Mouse (Mus musculus) heart, postnatal 4 days (tissue): ENCODE measurements at regions not wholly inside any gene's neighbourhood (a gene's known extent, or its start where the extent isn't known, plus 50 kb on each side); places are given as distances from the start of the nearest gene placed in this dataset.

Experiments used
- DNase-seq: peaks from one replicate; pipeline ENCODE4 v3.0.0; 2021

GRCm38 (mm10) chr11:34975771-34976302, 142.4 kb upstream of the Spdl1 start:
- DNase-seq: no peak

- peak; percentile 61 for DNase-seq
Observed at GRCm38 (mm10) chr11:34973467-34973921, 140.1 kb upstream of the Spdl1 start.

DNA sequence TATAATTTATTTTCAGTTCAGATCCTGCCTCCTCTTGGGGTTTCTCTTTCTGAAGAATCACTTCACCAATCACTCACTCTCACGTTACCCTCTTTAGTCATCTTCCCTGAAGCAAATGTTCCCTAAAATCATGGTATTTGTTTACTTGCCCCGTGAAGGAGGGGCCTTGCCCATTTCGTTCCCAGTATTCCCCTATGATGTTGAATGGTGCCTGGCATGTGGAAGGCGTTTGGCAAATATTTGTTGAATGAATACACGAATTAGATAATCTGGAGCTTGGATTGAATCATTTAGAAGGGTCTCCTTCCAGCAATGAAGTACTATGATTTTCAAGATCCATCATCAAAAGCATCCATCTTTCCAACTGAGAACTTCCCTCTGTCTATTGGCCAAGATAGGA, 139.6 kb upstream of the Spdl1 start:
- no peak for DNase-seq

DNA sequence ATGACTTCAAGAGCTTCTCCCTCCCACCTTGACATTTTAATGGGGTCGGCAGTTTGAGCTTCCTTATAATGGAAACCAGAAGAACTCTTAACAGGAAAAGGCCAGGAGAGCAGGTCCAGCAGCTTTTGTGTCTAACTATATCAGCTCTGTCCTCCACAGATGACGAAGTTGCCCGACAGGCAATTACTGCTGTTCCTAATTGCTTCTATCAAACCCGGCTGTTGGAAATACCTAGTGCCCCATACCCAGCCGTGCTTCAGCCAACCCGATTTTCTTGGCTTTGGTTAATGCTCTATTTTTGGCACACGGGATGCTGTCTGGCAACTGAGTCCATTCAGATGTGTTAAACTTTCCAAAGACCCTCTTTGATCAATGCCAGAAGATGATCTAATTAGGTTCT, 125.8 kb upstream of the Spdl1 start:
- DNase-seq: no peak

DNA sequence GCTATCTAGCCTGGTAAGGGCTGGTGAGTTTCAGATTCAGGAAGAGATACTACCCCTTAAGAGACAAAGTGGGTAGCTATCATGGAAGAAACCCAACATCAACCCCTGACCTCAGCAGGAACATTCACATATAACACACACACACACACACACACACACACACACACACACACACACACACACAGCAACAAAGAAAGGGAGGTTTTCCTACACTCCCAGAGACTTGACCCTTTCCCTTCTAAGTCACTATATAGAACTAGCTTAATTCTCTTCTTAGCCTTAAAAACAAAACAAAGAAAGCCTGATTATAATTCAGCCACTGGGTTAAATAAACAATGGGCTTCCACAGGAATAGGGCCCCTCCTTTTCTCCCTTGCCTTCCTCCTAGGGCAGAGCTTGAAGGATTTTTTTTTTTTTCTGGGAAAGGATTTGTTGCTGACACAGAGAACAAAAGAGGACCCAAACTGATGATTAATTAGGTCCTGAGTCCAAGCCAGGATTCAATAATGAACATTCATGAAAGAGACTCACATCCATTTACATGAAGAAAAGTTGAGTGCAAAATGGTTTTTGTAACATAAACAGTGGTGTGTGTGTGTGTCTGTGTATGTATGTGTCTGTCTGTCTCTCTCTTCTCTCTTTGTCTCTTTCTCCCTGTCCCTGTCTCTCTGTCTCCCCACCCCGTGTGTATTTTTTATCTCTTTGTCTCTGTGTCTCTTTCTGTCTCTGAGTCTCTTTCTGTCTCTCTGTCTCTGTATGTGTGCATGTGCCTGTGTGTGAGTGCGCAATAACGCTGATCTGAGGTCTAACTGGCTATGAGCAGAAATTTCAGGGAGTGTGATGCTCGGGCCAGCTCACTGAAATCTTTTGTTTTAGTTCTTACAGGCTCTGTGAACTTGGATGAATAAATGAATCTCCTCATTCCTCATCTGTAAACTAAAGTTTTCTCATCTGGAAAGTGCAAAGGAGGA, 108.3 kb upstream of the Spdl1 start:
- no peak for DNase-seq

DNA sequence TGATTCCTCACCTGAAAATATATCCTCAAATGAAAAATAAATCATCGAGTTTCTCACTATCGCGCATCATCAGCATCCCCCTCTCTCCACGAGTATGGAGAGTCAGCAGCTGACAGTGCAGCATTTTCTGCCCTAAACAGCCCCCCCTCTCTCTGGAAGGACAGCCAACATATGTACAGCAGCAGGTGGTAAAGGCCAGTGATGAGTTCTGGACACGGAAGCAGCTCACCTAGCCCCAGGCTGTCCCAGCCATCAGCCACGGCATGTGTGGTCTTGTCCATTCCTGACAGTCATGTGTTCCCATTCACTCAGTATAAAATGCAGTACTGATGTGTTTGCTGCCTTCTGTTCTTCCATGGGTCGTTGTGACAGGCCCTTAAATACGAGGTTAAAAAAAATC, 106.7 kb upstream of the Spdl1 start:
- no peak for DNase-seq

DNA sequence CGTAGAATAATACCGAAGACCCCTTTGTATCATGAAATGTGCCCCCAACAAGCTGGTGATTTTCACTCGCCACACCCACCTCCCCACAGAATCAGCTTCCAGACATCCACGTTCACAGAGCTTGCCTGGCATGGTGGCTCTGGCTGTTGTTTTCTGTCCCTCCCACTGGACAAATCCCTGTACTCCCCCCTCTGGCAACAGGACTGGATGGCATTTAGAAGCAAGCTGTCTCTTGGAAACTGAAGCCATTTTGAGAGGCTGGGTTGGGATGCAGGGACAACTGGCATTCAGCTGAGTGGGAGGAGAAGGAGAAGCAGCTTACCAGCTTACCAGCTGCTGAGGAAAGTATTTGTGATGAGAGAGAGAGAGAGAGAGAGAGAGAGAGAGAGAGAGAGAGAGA, 105.6 kb upstream of the Spdl1 start:
- no peak for DNase-seq

DNA sequence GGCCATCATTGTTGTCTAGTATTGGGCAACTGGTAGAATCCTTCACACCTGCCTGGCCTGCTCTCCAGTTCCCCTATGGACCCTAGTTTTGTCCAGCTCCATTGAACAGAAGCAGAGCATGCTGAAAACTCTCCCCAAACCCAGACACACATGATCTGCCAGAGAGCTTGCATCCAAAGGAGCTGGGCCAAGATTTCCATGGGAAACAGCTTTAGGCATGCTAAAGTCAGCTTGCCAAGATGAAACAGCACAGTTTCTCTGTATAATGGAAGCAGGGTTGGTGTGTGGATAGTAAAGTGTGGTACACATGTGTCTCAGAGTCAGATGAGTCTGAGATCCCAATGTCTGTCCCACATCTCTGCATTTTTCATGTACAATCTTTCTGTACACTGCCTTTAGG, 98.8 kb upstream of the Spdl1 start:
- no peak for DNase-seq

DNA sequence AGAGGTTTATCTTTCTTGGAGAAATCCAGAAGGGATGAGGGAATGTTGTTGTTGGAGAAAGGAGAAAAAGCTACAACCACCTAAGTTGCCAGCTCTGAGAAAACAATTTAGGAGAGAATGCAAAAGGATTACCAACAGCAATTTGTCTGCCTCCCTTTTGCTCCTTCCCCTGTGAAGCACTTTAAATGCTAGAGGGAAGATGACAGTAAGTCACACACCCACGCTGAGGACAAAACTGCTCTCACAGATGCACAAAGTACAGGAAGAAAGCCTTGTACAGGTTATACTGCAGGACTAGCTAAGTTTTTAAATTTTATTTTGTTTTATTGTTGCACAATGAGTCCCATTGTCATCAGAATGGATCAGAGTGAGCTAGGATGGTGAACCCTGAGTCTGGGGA, 83.7 kb upstream of the Spdl1 start:
- DNase-seq: no peak

- DNase-seq: no peak
Observed at GRCm38 (mm10) chr11:34909841-34910240, 76.4 kb upstream of the Spdl1 start.

DNA sequence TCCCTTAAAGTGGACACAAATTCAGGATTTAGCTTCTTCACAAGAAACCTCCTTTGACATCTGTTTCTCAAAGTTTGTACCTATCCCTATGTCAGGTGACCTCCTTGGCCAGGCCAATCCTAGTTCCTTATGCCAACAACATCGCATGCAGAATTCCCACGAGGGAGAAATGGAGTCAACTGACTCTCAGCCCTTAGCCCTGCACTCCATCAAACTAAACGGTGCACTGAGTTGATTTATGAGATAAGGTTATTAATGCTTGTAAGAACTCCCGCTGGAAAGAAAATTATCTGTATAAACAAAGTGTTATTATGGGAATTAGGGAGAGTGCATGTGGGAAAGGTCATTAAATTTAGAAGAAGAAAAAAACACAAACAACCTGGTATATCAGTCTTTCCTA, 70.8 kb upstream of the Spdl1 start:
- DNase-seq: no peak

DNA sequence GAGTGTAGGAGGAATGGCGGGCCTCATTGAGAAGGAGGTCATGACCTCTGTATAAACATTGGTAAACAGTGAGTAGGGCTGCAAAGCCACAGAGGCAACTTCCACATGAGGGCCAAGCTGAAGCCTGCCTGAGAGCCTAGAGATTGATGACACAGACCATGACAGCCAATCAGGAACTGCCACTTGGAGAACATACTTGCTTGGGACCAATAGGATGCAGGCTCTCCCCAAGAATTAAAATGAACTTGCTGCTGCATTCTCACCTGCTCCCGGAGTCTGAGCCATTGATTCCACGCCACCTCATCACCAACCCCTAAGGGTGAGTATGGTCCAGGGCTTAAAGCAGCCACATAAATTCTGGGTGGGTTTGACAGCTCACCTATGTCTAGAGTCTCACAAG, 66.0 kb upstream of the Spdl1 start:
- DNase-seq: peak; percentile 11

DNA sequence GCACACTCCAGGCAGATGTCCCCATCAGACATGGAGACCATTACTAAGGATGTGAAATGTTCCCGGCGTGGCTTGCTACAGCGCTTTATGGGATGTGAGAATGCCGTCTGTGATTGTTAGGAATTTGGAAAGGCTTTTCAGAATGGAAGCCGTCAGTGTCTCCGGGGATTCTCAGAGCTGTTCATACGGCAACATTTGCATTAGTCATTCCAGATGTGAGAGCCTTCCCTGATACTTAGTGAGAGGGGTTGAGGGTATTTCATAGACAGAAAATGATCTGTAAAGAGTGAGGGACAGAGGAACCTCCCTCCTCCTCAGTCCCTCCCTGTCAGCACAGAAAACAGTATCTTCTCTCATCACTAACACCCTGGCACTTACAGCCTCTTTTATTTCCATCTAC, 62.2 kb upstream of the Spdl1 start:
- DNase-seq: no peak

DNA sequence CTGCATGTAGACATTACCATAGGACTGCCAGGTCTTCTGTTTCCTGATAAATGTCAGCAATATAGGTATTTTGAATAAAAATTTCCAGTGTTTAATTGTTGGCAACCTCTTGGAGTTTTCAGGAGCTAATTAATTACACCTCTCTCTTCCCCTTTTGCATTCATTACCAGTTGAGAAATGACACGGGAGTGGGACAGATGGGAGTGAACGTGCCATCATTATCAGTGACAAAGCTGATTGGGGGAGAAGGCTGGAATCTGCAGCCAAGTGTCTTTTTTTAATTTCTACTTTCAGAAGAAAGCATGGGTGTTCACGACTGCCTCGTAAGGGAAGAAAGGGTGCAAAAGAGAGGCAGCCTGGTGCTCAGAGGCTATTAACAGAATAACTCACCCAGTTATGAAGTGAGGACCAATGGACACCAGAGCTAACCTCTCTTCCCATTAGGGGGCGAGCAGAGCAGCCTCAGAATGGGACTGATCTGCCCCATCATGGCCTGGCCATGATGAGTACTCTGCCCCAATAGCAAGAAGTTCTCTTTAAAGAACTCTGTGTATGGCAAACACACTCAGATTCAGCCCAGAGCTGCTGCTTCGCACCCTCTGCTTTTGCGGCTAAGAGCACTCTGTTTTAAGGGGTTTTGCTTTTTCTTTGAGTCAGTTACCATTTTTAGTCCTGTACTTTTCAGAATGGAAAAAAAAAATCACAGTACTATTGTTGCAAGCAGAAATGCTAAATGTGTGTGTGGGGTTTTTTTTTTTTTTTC, 55.1 kb upstream of the Spdl1 start:
- no peak for DNase-seq

DNA sequence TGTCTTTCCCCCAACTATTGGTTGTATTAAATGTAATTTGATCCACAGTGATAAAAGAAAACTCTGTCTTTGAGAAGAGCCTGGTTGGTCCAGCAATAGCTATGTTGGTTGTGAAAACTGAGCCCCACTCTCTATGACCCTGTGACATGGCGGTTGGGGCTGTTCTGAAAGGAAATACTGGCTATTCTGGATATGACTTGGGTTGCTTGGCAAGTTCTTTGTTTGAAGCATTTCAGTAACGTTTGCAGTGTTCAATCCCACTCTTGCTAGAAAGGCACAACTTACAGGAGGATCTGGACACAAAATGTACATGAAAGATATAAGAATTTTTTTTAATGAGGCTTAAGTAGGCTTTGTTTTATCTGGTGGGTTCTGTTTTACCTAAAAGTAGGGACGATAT, 54.1 kb upstream of the Spdl1 start:
- DNase-seq: no peak
